Mouse (Mus musculus) stomach, embryonic 14.5 days (tissue): ENCODE data around the gene Zfp729a. TPM values are rescaled to one million over a fixed set of nuclear protein-coding genes. Genes with fewer than 3 reads are reported as not detected.
"Not testable (repeated sequence)": the region's sequence is repeated elsewhere in the genome, so short reads cannot be mapped to it uniquely, and the experiment has no call there.

Experiments used
- ATAC-seq: fragments of 200-750 bp; cut with Nextera tagmentation; 2 replicates; pipeline ENCODE4 v1.8.0; 2017; ENCODE audit warnings: low read depth, moderate TSS enrichment; ENCODE audit not compliant: insufficient number of reproducible peaks, insufficient read depth, low FRiP score
- H3K27ac ChIP-seq: fragments of 300-500 bp; sonication (generic); 2 replicates; pipeline ENCODE4 v1.5.1; 2014; ENCODE audit warnings: mild to moderate bottlenecking, low read length, moderate library complexity, mixed read lengths
- H3K27me3 ChIP-seq: fragments of 300-500 bp; sonication (generic); 2 replicates; pipeline ENCODE4 v1.6.1; 2014; ENCODE audit warnings: low read length, control low read depth, mixed read lengths; ENCODE audit not compliant: control insufficient read depth, insufficient read depth
- H3K36me3 ChIP-seq: fragments of 300-500 bp; sonication (generic); 2 replicates; pipeline ENCODE4 v1.6.1; 2014; ENCODE audit warnings: mild to moderate bottlenecking, control low read depth, low read length, moderate library complexity, mixed read lengths; ENCODE audit not compliant: control insufficient read depth, insufficient read depth
- H3K4me1 ChIP-seq: fragments of 300-500 bp; sonication (generic); 2 replicates; pipeline ENCODE4 v1.6.1; 2014; ENCODE audit warnings: low read length, control low read depth, mixed read lengths; ENCODE audit not compliant: control insufficient read depth, insufficient read depth
- H3K4me2 ChIP-seq: fragments of 300-500 bp; sonication (generic); replicated peaks from 2 replicates; pipeline ENCODE4 v1.6.1; 2014; ENCODE audit warnings: low read depth, low read length, control low read depth
- H3K4me3 ChIP-seq: fragments of 300-500 bp; sonication (generic); 2 replicates; pipeline ENCODE4 v1.5.1; 2014; ENCODE audit warnings: low read depth, low read length, control low read depth
- H3K9ac ChIP-seq: fragments of 300-500 bp; sonication (generic); replicated peaks from 2 replicates; pipeline ENCODE4 v1.6.1; 2014; ENCODE audit warnings: low read depth, mild to moderate bottlenecking, control low read depth, low read length, moderate library complexity, mixed read lengths
- H3K9me3 ChIP-seq: fragments of 300-500 bp; sonication (generic); 2 replicates; pipeline ENCODE4 v1.6.1; 2016; ENCODE audit warnings: low read depth, low read length, control low read depth; ENCODE audit not compliant: control insufficient read depth
- WGBS: fragments of 180-500 bp; shearing (Covaris S2); extraction: QIAGEN DNeasy Blood & Tissue Kit; methylation state at CpG from one replicate; pipeline ENCODE4 v1.1.7; 2014; 5-methylcytosine and 5-hydroxymethylcytosine counted together
- polyA plus RNA-seq: library from polyadenylated mRNA; unstranded; fragments of >200 nt; fragmentation: Nextera tagmentation; extraction: Ambion mirVana; gene quantifications from 2 replicates; pipeline ENCODE4 v1.2.1, GENCODE M21; 2014

Gene Zfp729a
- polyA plus RNA-seq: 3.5 and 3.6 TPM in 2 replicates

DNA sequence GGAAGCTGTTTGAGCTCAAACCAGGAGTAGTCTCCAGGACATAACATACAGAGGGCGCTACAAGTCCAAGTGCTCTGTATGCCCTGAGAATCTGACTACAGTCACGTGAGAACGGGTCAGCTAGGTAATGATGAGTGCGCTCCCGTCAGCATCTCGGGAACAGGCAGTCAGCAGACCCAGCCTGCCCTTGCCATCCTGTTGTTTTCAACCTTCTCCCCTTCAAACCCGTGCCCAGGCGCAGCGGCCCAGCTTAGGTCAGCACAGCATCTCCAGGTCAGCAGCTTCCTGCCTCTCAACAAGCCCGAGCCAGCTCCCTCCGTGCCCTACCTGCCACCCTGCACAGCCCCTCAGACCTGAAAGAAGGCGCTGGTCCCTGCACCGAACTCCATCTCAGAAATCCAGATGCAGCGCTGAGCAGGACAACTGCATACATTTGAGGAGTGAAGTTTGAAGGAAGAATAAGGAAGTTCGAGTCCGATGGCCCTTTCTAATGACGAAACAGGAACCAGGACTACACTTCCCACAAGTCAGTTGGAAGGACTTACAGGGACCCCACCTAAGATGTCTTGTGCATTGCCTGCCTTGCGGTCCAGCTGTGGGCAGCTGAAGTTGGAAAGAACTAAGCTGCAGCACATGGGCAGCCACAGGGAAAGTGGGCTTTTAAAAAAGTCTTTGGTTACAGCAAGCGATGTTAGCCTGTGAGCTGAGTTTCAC is at the start of gene Zfp729a, which contains the start of gene Gm49345:
Gene Zfp729a (minus strand): TSS at position 498 of the 714 bp plus-strand sequence.
Gene Gm49345 (minus strand): TSS at position 476 of the 714 bp plus-strand sequence.
- WGBS: under 1% methylated on average over 19 of the region's 19 CpGs
- ATAC-seq: peak; percentile 98
- H3K27me3 ChIP-seq: no peaks in the 10 kb centered on the region
- no peaks in the 10 kb centered on the region for H3K4me1 ChIP-seq
- no peaks in the 10 kb centered on the region for H3K36me3 ChIP-seq
- H3K4me3 ChIP-seq: peak within 1 kb of the TSS; percentile 82
- H3K9ac ChIP-seq: peak within 1 kb of the TSS; percentile 45
- no peaks in the 10 kb centered on the region for H3K9me3 ChIP-seq
- H3K27ac ChIP-seq: peak within 1 kb of the TSS; percentile 59
- H3K4me2 ChIP-seq: peak within 1 kb of the TSS; percentile 41

DNA sequence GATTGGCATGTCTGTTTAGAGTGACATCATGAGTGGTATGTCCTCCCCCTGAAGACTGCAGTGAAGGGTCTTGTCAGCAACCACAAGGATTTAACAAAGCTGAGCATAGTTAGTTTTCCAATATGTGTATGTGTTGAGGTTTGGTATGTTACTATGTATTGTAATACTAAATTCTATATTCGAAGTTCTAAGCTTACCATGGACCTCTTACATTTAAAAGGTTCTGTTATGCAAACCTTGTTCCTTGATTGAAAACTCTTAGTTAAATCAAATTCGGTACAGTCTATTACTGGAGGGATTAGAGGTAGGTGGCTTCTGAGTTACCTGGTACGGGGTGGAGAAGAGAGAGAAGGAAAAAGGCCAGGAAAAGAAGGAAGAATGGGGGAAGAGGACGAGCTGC is 49.4 kb upstream of the Zfp729a start, which contains the start of gene Zfp738:
Gene Zfp738 (minus strand): TSS at position 101 of the 400 bp plus-strand sequence.
- 81% methylated on average over 4 of the region's 4 CpGs for WGBS

GRCm38 (mm10) chr13:67683841-67684240 is 46.2 kb upstream of the Zfp729a start:
- H3K27me3 ChIP-seq, H3K4me1 ChIP-seq, H3K9me3 ChIP-seq, H3K36me3 ChIP-seq, ATAC-seq, H3K27ac ChIP-seq: not testable (repeated sequence)
- H3K4me2 ChIP-seq: peak overlapping the region; percentile 31; the same call in 1 of the 2 replicates
- peak overlapping the region; percentile 57; the same call in 1 of the 2 replicates for H3K9ac ChIP-seq
- 75% methylated on average over 2 of the region's 2 CpGs for WGBS
- peak overlapping the region; percentile 67 for H3K4me3 ChIP-seq

More for the DNA sequence above, 49.4 kb upstream of the Zfp729a start, which contains the start of gene Zfp738:
- H3K36me3 ChIP-seq: no peaks in the 10 kb centered on the region
- H3K27ac ChIP-seq: no peak within 1 kb of the TSS
- H3K27me3 ChIP-seq: no peaks in the 10 kb centered on the region
- ATAC-seq: no peak
- H3K9me3 ChIP-seq: no peaks in the 10 kb centered on the region
- no peak within 1 kb of the TSS for H3K9ac ChIP-seq
- H3K4me1 ChIP-seq: no peaks in the 10 kb centered on the region
- no peak within 1 kb of the TSS for H3K4me2 ChIP-seq
- H3K4me3 ChIP-seq: no peak within 1 kb of the TSS

GRCm38 (mm10) chr13:67682959-67683735 is 45.6 kb upstream of the Zfp729a start:
- H3K36me3 ChIP-seq, H3K27me3 ChIP-seq, H3K4me1 ChIP-seq, H3K27ac ChIP-seq, H3K9me3 ChIP-seq: not testable (repeated sequence)
- H3K4me3 ChIP-seq: peak overlapping the region; percentile 67
- H3K4me2 ChIP-seq: peak overlapping the region; percentile 59
- ATAC-seq: peak; percentile 100
- peak overlapping the region; percentile 57 for H3K9ac ChIP-seq
- WGBS: 14% methylated on average over 16 of the region's 16 CpGs

GRCm38 (mm10) chr13:67674902-67675301 is 37.3 kb upstream of the Zfp729a start:
- 95% methylated on average over 2 of the region's 2 CpGs for WGBS

GRCm38 (mm10) chr13:67652496-67652895 is 14.9 kb upstream of the Zfp729a start:
- WGBS: 49% methylated on average over 3 of the region's 3 CpGs
- H3K4me1 ChIP-seq: no peaks in the 10 kb centered on the region
- ATAC-seq: no peak
- H3K4me2 ChIP-seq: no peak overlapping the region
- H3K27me3 ChIP-seq: no peaks in the 10 kb centered on the region
- H3K9ac ChIP-seq: no peak overlapping the region
- no peak overlapping the region for H3K4me3 ChIP-seq
- H3K36me3 ChIP-seq: no peaks in the 10 kb centered on the region
- H3K9me3 ChIP-seq: no peaks in the 10 kb centered on the region
- H3K27ac ChIP-seq: no peak overlapping the region

More at GRCm38 (mm10) chr13:67674902-67675301, 37.3 kb upstream of the Zfp729a start:
- Histone ChIP-seq H3K27me3 (no peaks in the 10 kb centered on the region), H3K9ac (no peak overlapping the region), H3K4me3 (no peak overlapping the region), H3K9me3 (no peaks in the 10 kb centered on the region), H3K4me2 (no peak overlapping the region), H3K36me3 (no peaks in the 10 kb centered on the region; the same call in 1 of the 2 replicates), H3K27ac (no peak overlapping the region), H3K4me1 (no peaks in the 10 kb centered on the region)
- ATAC-seq: no peak

DNA sequence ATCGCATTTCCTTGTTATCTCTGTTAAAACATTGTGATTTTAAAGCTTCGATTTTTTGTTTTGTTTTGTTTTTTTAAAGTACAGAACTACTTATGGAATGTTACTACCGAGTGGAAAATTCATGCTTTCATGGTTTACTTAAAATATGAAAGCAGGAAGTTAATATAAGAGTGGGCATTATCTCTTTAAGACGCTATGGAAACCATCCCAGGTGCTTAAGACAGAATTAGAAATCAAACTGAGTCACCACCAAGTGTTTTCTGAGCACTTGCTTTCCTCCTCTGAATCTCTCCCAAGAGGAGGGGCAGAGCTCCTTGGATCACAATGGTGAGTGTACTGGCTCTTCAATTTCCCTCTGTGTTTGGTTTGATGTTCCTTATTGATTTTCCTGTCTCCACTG is 27.5 kb downstream of the Zfp729a start:
- H3K27ac ChIP-seq: no peak overlapping the region
- no peaks in the 10 kb centered on the region for H3K27me3 ChIP-seq
- no peaks in the 10 kb centered on the region for H3K36me3 ChIP-seq
- H3K4me3 ChIP-seq: no peak overlapping the region; the same call in 1 of the 2 replicates
- H3K9me3 ChIP-seq: no peaks in the 10 kb centered on the region
- 85% methylated on average over 4 of the region's 4 CpGs for WGBS
- no peak overlapping the region for H3K4me2 ChIP-seq
- 0 out of 2 replicates have a peak, but pooled peaks cover 6% of the 10 kb centered on the region for H3K4me1 ChIP-seq
- no peak for ATAC-seq
- no peak overlapping the region for H3K9ac ChIP-seq
